Mouse (Mus musculus): ENCODE measurements around the gene Uspl1. TPM values are rescaled to one million over a fixed set of nuclear protein-coding genes. Genes with fewer than 3 reads are reported as not detected.

Uspl1 gene
- polyA plus RNA-seq, 3 experiments from 2014 or later, result 33.6 to 38.3 (median 34.7) TPM

DNA sequence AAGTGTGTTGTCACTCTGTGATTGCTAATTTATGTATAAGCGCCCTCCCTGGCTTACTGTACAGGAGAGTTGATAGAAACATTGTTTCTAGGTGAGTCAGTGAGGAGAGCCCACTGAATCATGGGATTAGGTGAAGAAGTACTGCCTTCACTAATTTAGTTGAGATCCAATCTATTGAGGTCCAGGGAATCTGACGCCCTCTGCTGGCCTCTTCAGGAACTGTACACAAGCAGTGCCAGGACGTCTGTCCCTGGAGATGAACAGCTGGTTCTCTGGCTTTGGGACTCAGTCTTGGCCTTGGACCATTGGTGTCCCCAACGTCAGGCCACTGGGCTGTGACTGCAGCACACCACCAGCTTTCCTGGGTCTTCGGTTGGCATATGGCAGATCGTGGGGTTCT lies 77.7 kb downstream of the Uspl1 start:
- ATAC-seq, result no peak

GRCm38 (mm10) chr5:149264405-149264804 lies 80.3 kb downstream of the Uspl1 start, which contains the start of gene Alox5ap:
Gene Alox5ap, plus strand, starts transcription at chr5:149264767.
- ATAC-seq, result no peak

DNA sequence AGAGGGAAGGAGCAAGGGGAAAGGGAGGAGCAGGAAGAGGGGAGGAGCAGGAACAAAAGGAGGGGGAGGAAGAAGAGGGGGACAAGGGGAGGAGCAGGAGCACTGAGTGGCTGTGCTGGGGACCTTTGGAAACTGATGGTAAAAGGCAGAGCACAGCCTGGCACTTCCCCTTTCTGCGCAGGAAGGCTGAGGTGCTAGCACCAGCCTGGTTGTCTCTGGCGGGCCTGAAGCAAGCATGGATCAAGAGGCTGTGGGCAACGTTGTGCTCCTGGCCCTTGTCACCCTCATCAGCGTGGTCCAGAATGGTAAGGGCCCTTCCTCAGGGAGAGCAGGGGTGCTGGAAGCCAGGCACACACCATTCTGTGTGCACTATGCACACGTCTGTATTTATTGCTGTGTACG lies 80.7 kb downstream of the Uspl1 start:
- ATAC-seq, result no peak

Other genes starting within 250 kb of the Uspl1 start
- gene Gm42791, start 189.2 kb upstream of the Uspl1 start, polyA plus RNA-seq (2017; shearing (Covaris generic)), result not detected
- gene Hmgb1, start 139 bp downstream of the Uspl1 start, polyA plus RNA-seq (2017; shearing (Covaris generic)), result 1,000 to 10,000 TPM in 1 of 3 experiments, 100 to 1,000 TPM in 2; 359 to 1,026 (median 583) TPM
- gene Alox5ap, start 80.4 kb downstream of the Uspl1 start, polyA plus RNA-seq (2017; shearing (Covaris generic)), result 1 to 10 TPM in 2 of 3 experiments, not detected in 1; 2.0 to 4.7 TPM
- gene Medag, start 227.4 kb downstream of the Uspl1 start, polyA plus RNA-seq (2017; shearing (Covaris generic)), result 1 to 10 TPM in 1 of 3 experiments, under 1 TPM in 1, not detected in 1; 0.49 to 1.6 TPM